Mouse (Mus musculus) spleen, adult 2 months (tissue): ENCODE measurements around the gene Knstrn. TPM values are rescaled to one million over a fixed set of nuclear protein-coding genes. Genes with fewer than 3 reads are reported as not detected.

Source experiments
- DNase-seq, 2 experiments: peaks; one replicate each; pipeline versions ENCODE4 v3.0.0 to v3.0.0-alpha.2; 2012 to 2021; ENCODE audit warnings: low spot score in 2 of 2, low read depth in 1 of 2
- H3K27ac ChIP-seq: fragments of 200-500 bp; 2 replicates; pipeline ENCODE4 v1.5.1; 2012; ENCODE audit warnings: low read length, inconsistent platforms; ENCODE audit not compliant: insufficient read depth
- H3K27me3 ChIP-seq: fragments of 200-500 bp; 2 replicates; pipeline ENCODE4 v1.6.1; 2012; ENCODE audit warnings: mild to moderate bottlenecking, moderate library complexity, low read length, inconsistent platforms; ENCODE audit not compliant: control insufficient read depth, insufficient read depth
- H3K36me3 ChIP-seq: fragments of 200-500 bp; 2 replicates; pipeline ENCODE4 v1.6.1; 2012; ENCODE audit warnings: mild to moderate bottlenecking, low read length, inconsistent platforms; ENCODE audit not compliant: control insufficient read depth, insufficient read depth
- H3K4me1 ChIP-seq: fragments of 200-500 bp; 2 replicates; pipeline ENCODE4 v1.6.1; 2011; ENCODE audit warnings: inconsistent platforms; ENCODE audit not compliant: control insufficient read depth, insufficient read depth, insufficient read length
- H3K4me3 ChIP-seq: fragments of 200-500 bp; 2 replicates; pipeline ENCODE4 v1.5.1; 2011; ENCODE audit warnings: mild to moderate bottlenecking, inconsistent platforms; ENCODE audit not compliant: insufficient read depth, insufficient read length; ENCODE audit errors: extremely low read depth
- CTCF ChIP-seq: fragments of 200-500 bp; IDR thresholded peaks from 2 replicates; pipeline ENCODE4 v1.5.1; 2011; ENCODE audit warnings: mild to moderate bottlenecking, inconsistent platforms; ENCODE audit not compliant: insufficient read depth, insufficient read length, insufficient replicate concordance; ENCODE audit errors: extremely low read depth
- POLR2A ChIP-seq: fragments of 200-500 bp; IDR thresholded peaks from 2 replicates; pipeline ENCODE4 v1.6.1; 2011; ENCODE audit warnings: low read depth, low read length, inconsistent platforms
- WGBS: fragments of 180-500 bp; shearing (Covaris S2); methylation state at CpG from one replicate; pipeline ENCODE4 v1.1.7; 2018; 5-methylcytosine and 5-hydroxymethylcytosine counted together
- polyA plus RNA-seq: library from polyadenylated mRNA; depleted of rRNA; stranded (reverse); fragments of >200 nt; gene quantifications from 2 replicates; pipeline ENCODE4 v1.2.3, GENCODE M21; 2012

Gene Knstrn
- polyA plus RNA-seq, 1 experiment = 4.2 TPM

GRCm38 (mm10) chr2:118875316-118875715 is 61.5 kb downstream of the Knstrn start:
- Histone ChIP-seq H3K36me3 (peaks cover 14% of the 10 kb centered on the region), H3K27me3 (no peaks in the 10 kb centered on the region), H3K4me1 (no peaks in the 10 kb centered on the region), H3K27ac (no peak overlapping the region), H3K4me3 (no peak overlapping the region)
- WGBS = 92% methylated on average over 8 of the region's 8 CpGs
- TF ChIP-seq POLR2A = no peak
- no peak for TF ChIP-seq CTCF
- DNase-seq = no peak

DNA sequence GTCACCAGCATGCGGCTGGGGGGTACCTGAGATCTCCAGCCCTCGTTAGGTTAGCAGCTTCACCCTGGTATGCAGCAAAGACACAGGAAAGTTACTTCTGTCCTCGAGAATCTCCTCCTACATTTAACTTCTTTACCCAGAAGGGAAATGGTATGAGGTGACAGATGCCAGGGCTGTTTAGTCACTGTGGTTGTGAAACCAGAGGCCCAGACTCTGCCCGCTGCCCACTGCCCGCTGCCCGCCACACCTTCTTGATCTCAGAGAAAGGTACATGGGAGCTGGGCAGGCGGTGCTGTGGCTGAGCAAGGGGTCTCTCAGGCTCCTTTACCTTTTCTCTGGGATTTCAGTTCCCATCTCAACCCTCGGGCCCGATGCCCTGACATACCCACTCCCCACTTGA is 62.6 kb downstream of the Knstrn start:
- 94% methylated on average over 9 of the region's 9 CpGs for WGBS
- TF ChIP-seq POLR2A (no peak), CTCF (no peak)
- no peak overlapping the region for H3K4me3 ChIP-seq
- DNase-seq = no peak
- no peaks in the 10 kb centered on the region for H3K4me1 ChIP-seq
- H3K27ac ChIP-seq = no peak overlapping the region
- peaks cover 7% of the 10 kb centered on the region for H3K36me3 ChIP-seq
- H3K27me3 ChIP-seq = no peaks in the 10 kb centered on the region

GRCm38 (mm10) chr2:118881019-118881418 is 67.2 kb downstream of the Knstrn start:
- Histone ChIP-seq H3K4me1 (no peaks in the 10 kb centered on the region; the same call in 1 of the 2 replicates), H3K27me3 (no peaks in the 10 kb centered on the region), H3K4me3 (no peak overlapping the region), H3K27ac (no peak overlapping the region), H3K36me3 (peaks cover 5% of the 10 kb centered on the region)
- TF ChIP-seq POLR2A = no peak
- DNase-seq = no peak
- 90% methylated on average over 4 of the region's 4 CpGs for WGBS

DNA sequence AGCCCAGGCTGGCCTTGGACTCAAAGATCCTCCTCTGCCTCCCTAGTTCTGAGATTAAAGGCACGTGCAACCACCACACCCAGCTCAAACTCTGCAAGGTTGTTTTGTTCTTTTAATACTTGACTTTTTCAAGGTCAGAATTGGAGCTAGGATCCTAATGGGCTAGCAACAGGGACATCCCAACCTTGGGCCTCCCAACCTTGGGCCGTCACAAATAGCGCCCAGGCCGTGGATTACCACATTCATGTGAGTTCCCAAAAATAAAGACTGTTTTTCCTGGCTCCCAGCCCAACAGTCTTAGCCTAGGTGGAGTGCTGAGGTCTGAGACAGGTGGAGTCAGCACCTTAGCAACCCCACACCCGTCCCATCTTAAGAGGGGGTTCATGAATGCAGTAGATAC is 68.2 kb downstream of the Knstrn start:
- Histone ChIP-seq H3K27ac (no peak overlapping the region), H3K4me3 (no peak overlapping the region), H3K27me3 (no peaks in the 10 kb centered on the region), H3K36me3 (no peaks in the 10 kb centered on the region; the same call in none of the 2 replicates), H3K4me1 (no peaks in the 10 kb centered on the region; the same call in 1 of the 2 replicates)
- WGBS = 82% methylated on average over 5 of the region's 5 CpGs
- DNase-seq = no peak
- TF ChIP-seq CTCF (no peak), POLR2A (no peak)

- DNase-seq = peak; percentile 37 to 80
- 4% methylated on average over 32 of the region's 32 CpGs for WGBS
- no peak overlapping the region for H3K27ac ChIP-seq
- H3K4me1 ChIP-seq = peaks cover 1% of the 10 kb centered on the region; the same call in 1 of the 2 replicates
- H3K27me3 ChIP-seq = no peaks in the 10 kb centered on the region
- TF ChIP-seq POLR2A (no peak), CTCF (peak; percentile 100)
- peak overlapping the region; percentile 45; the same call in 1 of the 2 replicates for H3K4me3 ChIP-seq
- H3K36me3 ChIP-seq = no peaks in the 10 kb centered on the region; the same call in 1 of the 2 replicates
These were observed 69.3 kb downstream of the Knstrn start for GRCm38 (mm10) chr2:118882840-118883679.

DNA sequence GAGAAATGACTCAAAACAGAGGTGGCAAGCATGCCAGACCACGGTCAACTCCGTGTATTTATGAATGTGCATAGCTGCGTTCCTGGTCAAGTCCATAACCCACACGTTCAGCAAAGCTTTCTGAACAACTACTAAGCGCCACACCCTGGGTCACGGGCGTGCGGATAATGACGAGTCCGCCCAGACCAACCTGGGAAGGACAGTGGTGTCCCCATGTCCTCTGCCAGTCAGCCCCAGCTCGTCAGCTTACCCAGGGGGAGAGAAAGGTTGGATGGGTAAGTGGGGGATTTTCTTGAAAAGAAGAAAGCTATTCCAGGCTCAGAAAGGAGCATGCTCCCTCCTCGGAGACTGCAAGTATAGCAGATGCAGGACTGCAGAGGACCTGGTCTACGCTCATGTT is 73.6 kb downstream of the Knstrn start:
- no peaks in the 10 kb centered on the region for H3K27me3 ChIP-seq
- H3K36me3 ChIP-seq = no peaks in the 10 kb centered on the region
- whole genome bisulfite sequencing = 67% methylated on average over 13 of the region's 13 CpGs
- TF ChIP-seq CTCF (no peak), POLR2A (no peak)
- H3K4me3 ChIP-seq = no peak overlapping the region
- DNase-seq = no peak
- no peak overlapping the region for H3K27ac ChIP-seq
- H3K4me1 ChIP-seq = peaks cover 4% of the 10 kb centered on the region; the same call in 1 of the 2 replicates
